Mouse (Mus musculus) adrenal gland (tissue): ENCODE measurements at regions not wholly inside any gene's neighbourhood (a gene's known extent, or its start where the extent isn't known, plus 50 kb on each side); places are given as distances from the start of the nearest gene placed in this dataset.

ENCODE experiments used
- intact Hi-C: fragments of 180-260 bp; cut with DNase I; formaldehyde crosslinking; loops from one replicate; pipeline ENCODE4 v1.15.1; 2025

DNA sequence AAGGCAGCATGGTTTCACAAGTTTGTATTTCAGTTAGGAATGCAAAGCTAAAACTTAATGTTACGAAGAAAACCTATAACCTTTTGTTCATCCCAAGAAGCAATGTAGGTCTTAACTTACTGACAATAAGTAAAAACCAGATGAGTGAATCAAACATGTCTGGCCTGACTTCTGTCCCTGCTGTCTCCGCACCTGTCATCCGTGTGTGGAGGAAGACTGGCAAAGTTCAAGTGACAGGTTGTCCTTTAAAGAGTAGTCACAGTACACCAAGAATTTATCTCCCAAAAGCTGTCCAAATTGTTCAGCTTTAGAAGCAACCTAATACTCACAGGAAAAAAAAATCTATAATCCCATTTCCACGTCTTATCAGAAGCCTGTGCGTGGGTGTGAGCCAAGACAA lies 146.3 kb upstream of the Gm10181 start:
- intact Hi-C loops: no loop called here

- intact Hi-C loops: no loop called here
Measured at GRCm38 (mm10) chr9:24943830-24944229, 145.4 kb upstream of the Gm10181 start.

DNA sequence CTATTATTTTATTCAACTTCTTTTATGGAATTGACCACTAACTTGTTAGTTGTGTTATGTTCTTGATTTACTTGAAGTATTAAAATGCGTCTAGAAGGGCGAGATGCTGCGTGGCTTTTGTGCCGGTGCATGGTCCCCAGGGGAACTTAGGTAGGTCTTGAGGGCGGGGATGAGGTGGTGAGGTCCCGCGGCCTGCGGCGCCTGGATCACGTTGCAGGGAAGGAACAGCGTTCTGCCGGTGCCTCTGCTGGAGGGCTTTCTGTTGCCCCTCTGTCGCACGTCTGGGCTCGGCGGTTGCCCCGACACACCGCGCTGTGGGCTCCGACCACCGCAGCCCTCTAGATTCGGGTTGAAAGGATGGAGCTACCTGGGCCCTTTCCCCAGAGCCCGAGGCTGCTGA lies 136.7 kb upstream of the Gm10181 start:
- intact Hi-C loops: no loop called here

DNA sequence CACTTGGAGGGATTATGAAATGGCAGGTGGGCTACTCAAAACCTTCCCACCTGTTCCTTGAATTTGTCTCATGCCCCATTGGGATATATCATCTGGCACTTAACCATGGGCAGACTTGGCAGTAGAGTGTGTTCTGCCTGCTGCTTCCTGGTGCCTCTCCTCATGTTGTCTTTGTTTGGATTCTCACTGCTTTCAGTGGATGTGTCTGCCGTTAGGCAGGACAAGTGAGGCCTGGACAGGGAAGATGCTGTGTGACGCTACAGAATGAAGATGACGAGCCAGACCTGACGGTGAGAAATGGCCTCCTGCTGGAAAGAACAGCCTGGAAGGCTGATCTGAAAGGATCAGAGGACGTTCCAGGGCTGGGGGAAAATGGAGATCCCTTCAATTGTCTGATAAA lies 133.6 kb upstream of the Gm10181 start:
- intact Hi-C loops: no loop called here

- intact Hi-C loops: no loop called here
Measured at GRCm38 (mm10) chr9:24956566-24956965, 132.7 kb upstream of the Gm10181 start.

DNA sequence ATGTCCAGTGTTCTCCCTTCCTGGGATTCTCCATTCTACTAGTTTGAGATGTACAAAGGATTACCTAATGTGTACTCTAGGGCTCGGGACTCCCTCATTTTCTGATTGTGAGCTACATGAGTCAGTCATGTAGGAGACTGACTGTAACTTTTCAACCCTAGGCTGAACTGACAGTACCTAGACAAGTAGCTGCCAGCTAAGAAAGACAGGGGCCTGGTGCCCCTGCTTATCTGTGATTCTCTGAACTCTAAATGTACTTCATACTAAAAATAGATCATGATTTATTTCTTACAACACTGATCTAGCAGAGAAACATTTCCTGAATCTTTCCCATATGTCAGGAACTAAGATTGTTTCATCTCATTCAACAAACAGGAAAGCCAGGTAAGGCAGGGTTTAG lies 125.9 kb upstream of the Gm10181 start:
- intact Hi-C loops: no loop called here

- intact Hi-C loops: no loop called here
Measured at GRCm38 (mm10) chr9:24967571-24967970, 121.7 kb upstream of the Gm10181 start.

- intact Hi-C loops: no loop called here
Measured at GRCm38 (mm10) chr9:24974021-24974741, 115.0 kb upstream of the Gm10181 start.

GRCm38 (mm10) chr9:24982796-24983195 lies 106.4 kb upstream of the Gm10181 start:
- intact Hi-C loops: no loop called here

DNA sequence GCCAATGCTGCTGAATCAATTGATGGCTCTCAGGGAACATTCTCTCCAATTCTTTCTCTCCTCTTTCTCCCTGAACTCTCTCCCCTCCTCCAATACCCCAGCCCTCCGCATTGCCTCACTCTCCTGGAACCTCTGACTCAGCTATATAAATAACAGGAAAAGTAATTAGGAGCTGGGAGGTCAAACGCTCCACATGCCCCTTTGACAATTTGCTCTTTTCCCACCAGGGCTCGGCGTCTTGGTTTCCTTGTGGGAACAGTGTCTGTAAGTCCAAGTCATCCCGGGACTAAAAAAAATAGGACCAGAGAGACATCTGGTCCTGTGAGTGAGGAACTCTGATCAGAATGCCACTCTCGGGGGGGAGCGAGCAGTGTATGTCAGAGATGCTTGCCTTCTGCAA lies 94.7 kb upstream of the Gm10181 start:
- intact Hi-C loops: no loop called here

- intact Hi-C loops: no loop called here
Measured at GRCm38 (mm10) chr9:25021095-25021691, 68.0 kb upstream of the Gm10181 start.

DNA sequence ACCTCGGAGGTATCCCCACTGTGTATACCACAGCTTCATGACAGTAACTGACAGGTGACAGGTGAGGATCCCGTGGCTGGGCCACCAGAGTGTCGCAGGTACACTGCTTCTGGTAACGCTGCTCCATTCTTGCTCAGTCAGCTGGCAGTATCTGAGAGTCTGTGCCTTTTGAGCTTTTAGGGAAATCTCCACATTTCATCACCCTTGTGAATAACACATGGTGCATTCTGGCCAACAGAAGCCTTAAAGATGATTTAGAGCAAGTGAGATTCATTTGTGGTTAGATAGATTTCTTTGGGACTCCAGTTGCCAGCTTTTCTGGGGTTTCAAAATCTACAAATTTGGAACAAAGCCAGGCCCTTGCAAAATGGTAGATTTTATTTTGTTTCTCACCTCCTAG lies 66.8 kb upstream of the Gm10181 start:
- intact Hi-C loops: no loop called here

GRCm38 (mm10) chr9:25024486-25024885 lies 64.7 kb upstream of the Gm10181 start:
- intact Hi-C loops: no loop called here

DNA sequence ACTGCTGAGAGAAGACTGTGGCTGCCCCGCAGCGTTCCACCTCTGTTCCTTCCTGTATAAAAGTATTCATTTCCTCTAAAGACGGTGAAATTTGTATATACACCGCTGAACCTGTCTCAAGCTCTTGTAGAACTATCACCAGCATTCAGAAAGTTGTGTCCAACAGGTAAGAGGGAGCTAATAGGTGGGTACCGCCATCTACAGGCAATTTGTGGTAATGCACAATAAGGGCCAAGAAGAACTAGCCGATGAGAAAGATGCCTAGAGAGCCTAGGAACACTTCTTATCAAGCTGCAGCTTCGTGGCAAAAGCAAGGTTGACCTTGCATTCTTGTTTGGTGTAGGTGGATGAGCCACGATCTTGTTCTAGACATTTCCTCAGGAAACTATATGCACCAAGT lies 61.6 kb upstream of the Gm10181 start:
- intact Hi-C loops: loop anchor here (2.0 kb wide), 2 partner anchors 91 to 267 kb away; no protein-coding TSS in a partner anchor

DNA sequence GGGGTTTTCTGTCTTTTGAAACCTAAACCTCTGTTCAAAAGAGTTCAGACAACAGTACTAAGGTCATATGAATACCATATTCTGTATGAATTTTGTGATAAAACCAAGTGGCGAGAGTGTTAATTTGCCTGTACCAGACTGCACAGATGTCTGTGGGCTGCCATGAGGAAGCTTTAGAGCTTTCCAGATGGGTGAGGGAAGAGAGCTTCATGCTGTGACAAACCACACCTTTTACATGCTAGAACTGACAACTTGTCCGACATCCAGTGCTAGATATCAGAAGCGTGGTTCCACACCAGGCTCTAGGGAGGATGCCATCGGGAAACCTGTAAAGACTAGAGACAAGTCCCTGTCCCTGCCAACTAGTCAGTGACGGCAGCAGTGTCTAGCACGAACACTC lies 60.9 kb upstream of the Gm10181 start:
- intact Hi-C loops: no loop called here

DNA sequence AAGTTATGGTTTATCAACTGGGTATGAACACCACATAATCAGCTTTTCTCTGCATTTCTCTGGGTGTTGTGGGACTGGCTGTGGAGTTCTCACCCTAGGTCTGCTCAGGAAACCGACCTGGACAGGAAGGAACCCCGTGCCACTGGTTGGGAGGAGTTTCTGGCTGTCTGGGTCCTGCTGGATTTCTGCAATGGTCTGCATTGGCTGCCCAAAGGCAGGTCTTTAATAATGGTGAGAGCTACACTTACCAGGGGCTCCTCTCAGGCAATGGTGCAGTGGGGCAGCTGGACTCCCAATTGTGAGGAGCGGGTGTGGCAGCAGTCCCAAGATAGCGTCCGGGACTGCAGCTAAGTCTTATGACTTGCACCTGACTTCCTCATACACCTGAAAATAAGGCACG lies 57.8 kb upstream of the Gm10181 start:
- intact Hi-C loops: loop anchor here (10.0 kb wide), 1 partner anchor 487 kb away; no protein-coding TSS in a partner anchor
